Mouse (Mus musculus): ENCODE data around the gene Eps8. TPM values are rescaled to one million over a fixed set of nuclear protein-coding genes. Genes with fewer than 3 reads are reported as not detected.

Gene Eps8
- total RNA-seq, 1 experiment, result 17.0 TPM

- no peak overlapping the region for H3K9ac ChIP-seq (ENCODE audit: insufficient read depth, low read depth, low read length, poor library complexity, severe bottlenecking)
- no peak for TF ChIP-seq HCFC1 (IDR thresholded peaks at IDR 0.05; ENCODE audit: borderline replicate concordance, insufficient read depth, low read length)
- no peak for TF ChIP-seq MAFK (IDR thresholded peaks at IDR 0.05; ENCODE audit: insufficient read depth, low read depth, low read length)
- TF ChIP-seq ZC3H11A (IDR thresholded peaks at IDR 0.05; ENCODE audit: borderline replicate concordance, low read depth, low read length), result no peak
- H3K4me3 ChIP-seq (ENCODE audit: insufficient read depth in 1 of 2, low read depth in 1 of 2, low read length in 2 of 2, poor library complexity in 1 of 2, severe bottlenecking in 1 of 2), result no peak overlapping the region
- in situ Hi-C loops (cut with MboI; ENCODE audit: low sequenced_read_pairs in 2 of 2, unreplicated experiment in 2 of 2), result no loop called here
- H3K36me3 ChIP-seq (ENCODE audit: control insufficient read depth, insufficient read depth, low read length, poor library complexity, severe bottlenecking), result no peaks in the 10 kb centered on the region
- H3K27ac ChIP-seq (ENCODE audit: insufficient read depth, low read depth, low read length, poor library complexity, severe bottlenecking), result no peak overlapping the region
- no peaks in the 10 kb centered on the region for H3K4me1 ChIP-seq (ENCODE audit: control insufficient read depth in 2 of 2, insufficient read depth in 2 of 2, low read length in 2 of 2, poor library complexity in 1 of 2)
- H3K9me3 ChIP-seq (ENCODE audit: control insufficient read depth, insufficient read depth, low read depth, low read length), result no peaks in the 10 kb centered on the region
- DNase-seq (ENCODE audit: low read depth, low spot score), result no peak
Measured at GRCm38 (mm10) chr6:137433521-137434137, 221.0 kb downstream of the Eps8 start.

Other genes starting within 250 kb of the Eps8 start
- 78.1 and 109 TPM in 2 replicates for gene Strap, start 80.2 kb upstream of the Eps8 start, total RNA-seq (2012; rRNA removed)
- 47.6 and 53.1 TPM in 2 replicates for gene Dera, start 99.7 kb upstream of the Eps8 start, total RNA-seq (2012; rRNA removed)

All from ES-E14 (cell line).